27 mouse cellular contexts compared by ENCODE assay signal in genomic region chr12:104485161-104485560, GRCm38 (mm10). TPM values are rescaled to one million over a fixed set of nuclear protein-coding genes. Genes with fewer than 3 reads are reported as not detected.
DNase-seq lines count a peak whose midpoint lies in the region; ATAC-seq and TF ChIP-seq lines count a peak whose summit lies in the region.
"Had no signal": no experiment of that assay in that cellular context is flagged by ENCODE, and none has a peak within 500 bp of the region (broad histone marks: within the 10 kb centered on the region; RNA-seq: fewer than 3 reads in every experiment).

No protein-coding gene starts in this region.

- H3K4me3 ChIP-seq in forebrain, embryonic 13.5 days, result no peak overlapping the region
- no peak overlapping the region for H3K4me3 ChIP-seq in midbrain, postnatal 0 days (ENCODE audit: low read depth, low read length)

- TF ChIP-seq CTCF in midbrain, postnatal 0 days (IDR thresholded peaks at IDR 0.05), result no peak

- DNase-seq in ES-CJ7 (ENCODE audit: low read depth, low spot score) (peak; percentile 63), R1 (ENCODE audit: low read depth, low spot score) (peak; percentile 17), ZHBTc4 (ENCODE audit: low read depth, low spot score) (peak; percentile 65)
- no peak for DNase-seq in midbrain, postnatal 0 days (ENCODE audit: low spot score)
- DNase-seq in cerebellum, postnatal 4 days (ENCODE audit: low spot score in 2 of 2), result no peak
- DNase-seq: adrenal gland, adult 2 months; adrenal gland, adult 8-10 months; adrenal gland, postnatal 10 days; adrenal gland, postnatal 14 days; adrenal gland, postnatal 25 days; adrenal gland, postnatal 36 days; B cell, adult 2 months; cerebellum, adult 11 months; cerebellum, adult 11-12 months; cerebellum, adult 18-20 months; cerebellum, adult 2 months; cerebellum, adult 8-10 months; cerebellum, adult 9-10 months had no signal

- H3K4me2 ChIP-seq in forebrain, embryonic 13.5 days, result no peak overlapping the region
- H3K4me2 ChIP-seq in midbrain, postnatal 0 days (ENCODE audit: low read depth, low read length, poor library complexity, severe bottlenecking), result no peak overlapping the region

- no peak overlapping the region for H3K27ac ChIP-seq in forebrain, embryonic 13.5 days
- H3K27ac ChIP-seq in midbrain, postnatal 0 days (ENCODE audit: low read depth, low read length), result no peak overlapping the region

- 23% methylated on average over 3 of the region's 3 CpGs for WGBS in forebrain, embryonic 13.5 days
- 38% methylated on average over 3 of the region's 3 CpGs for WGBS in midbrain, postnatal 0 days

- no peaks in the 10 kb centered on the region for H3K9me3 ChIP-seq in forebrain, embryonic 13.5 days (replicated peaks)
- no peaks in the 10 kb centered on the region for H3K9me3 ChIP-seq in midbrain, postnatal 0 days (ENCODE audit: low read length)

- no peak for ATAC-seq in forebrain, embryonic 13.5 days
- ATAC-seq in midbrain, postnatal 0 days (ENCODE audit: low FRiP score), result no peak
- ATAC-seq: activated CD4-positive, CD25-positive, alpha-beta regulatory T cell, adult 4 months; CD4-positive, CD25-positive, alpha-beta regulatory T cell, adult 4 months; Patski had no signal

- H3K4me1 ChIP-seq in forebrain, embryonic 13.5 days, result no peaks in the 10 kb centered on the region
- no peaks in the 10 kb centered on the region for H3K4me1 ChIP-seq in midbrain, postnatal 0 days (ENCODE audit: insufficient read depth, low read length)

- H3K9ac ChIP-seq in forebrain, embryonic 13.5 days, result no peak overlapping the region
- no peak overlapping the region for H3K9ac ChIP-seq in midbrain, postnatal 0 days (replicated peaks; ENCODE audit: low read length, poor library complexity, severe bottlenecking)

- peaks cover 14% of the 10 kb centered on the region for H3K27me3 ChIP-seq in forebrain, embryonic 13.5 days
- peaks cover 8% of the 10 kb centered on the region for H3K27me3 ChIP-seq in midbrain, postnatal 0 days (ENCODE audit: insufficient read depth, low read length)

- no peaks in the 10 kb centered on the region for H3K36me3 ChIP-seq in forebrain, embryonic 13.5 days (ENCODE audit: poor library complexity, severe bottlenecking)
- H3K36me3 ChIP-seq in midbrain, postnatal 0 days (ENCODE audit: insufficient read depth, low read length), result no peaks in the 10 kb centered on the region
- H3K36me3 ChIP-seq: G1E had no signal

RNA-seq across cellular contexts. Expression of gene Gsc, which starts 12.0 kb away (rescaled TPM):
- 0.42 TPM in 1 of 2 replicates, not detected in the other for polyA plus RNA-seq in forebrain, embryonic 13.5 days (2015; fragmentation: Nextera tagmentation; extraction: Ambion mirVana)
- total RNA-seq in midbrain, postnatal 0 days (2014; rRNA removed), result not detected in 2 replicates
- 0.13 and 1.4 TPM in 2 replicates for polyA plus RNA-seq in midbrain, postnatal 0 days (2015; fragmentation: Nextera tagmentation; extraction: Ambion mirVana)
- total RNA-seq: adrenal gland, adult 18-20 months; adrenal gland, adult 2 months; adrenal gland, postnatal 14 days; adrenal gland, postnatal 25 days; adrenal gland, postnatal 36 days; CH12.LX; G1E; MEL had no signal
- polyA plus RNA-seq: activated CD4-positive, CD25-positive, alpha-beta regulatory T cell, adult 4 months; C2C12; CD4-positive, CD25-positive, alpha-beta regulatory T cell, adult 4 months; cerebellum, adult 2 months; G1E had no signal

Comparison
In these comparisons a context has a peak if more than half of its experiments do, and no peak if none do; other contexts are left out.
1. DNase-seq: peak in ES-CJ7 (single experiment), R1 (single experiment) and ZHBTc4 (single experiment); none in midbrain, postnatal 0 days (single experiment) and cerebellum, postnatal 4 days (0 of 2).